Comparison of ENCODE assay signal across 9 mouse cellular contexts in genomic region chr2:26273611-26274010, GRCm38 (mm10). TPM values are rescaled to one million over a fixed set of nuclear protein-coding genes. Genes with fewer than 3 reads are reported as not detected.
DNase-seq lines count a peak whose midpoint lies in the region; TF ChIP-seq lines count a peak whose summit lies in the region.
"Had no signal": no experiment of that assay in that cellular context is flagged by ENCODE, and none has a peak within 500 bp of the region (broad histone marks: within the 10 kb centered on the region; RNA-seq: fewer than 3 reads in every experiment).

No protein-coding gene starts in this region.

- H3K4me1 ChIP-seq in liver, adult 2 months (ENCODE audit: control insufficient read depth, insufficient read depth, low read length): no peaks in the 10 kb centered on the region

- H3K27ac ChIP-seq in liver, adult 2 months (replicated peaks; ENCODE audit: insufficient read depth, low read depth, low read length): no peak overlapping the region
- H3K27ac ChIP-seq: embryonic facial prominence, embryonic 13.5 days had no signal

- H3K9ac ChIP-seq in liver, adult 2 months (ENCODE audit: low read depth, low read length): no peak overlapping the region
- H3K9ac ChIP-seq: embryonic facial prominence, embryonic 13.5 days had no signal

- DNase-seq in urinary bladder, postnatal 14 days (ENCODE audit: low spot score): peak; percentile 67
- no peak for DNase-seq in urinary bladder, postnatal 4 days (ENCODE audit: low spot score in 2 of 2)
- DNase-seq in cerebellum, postnatal 10 days: peak; percentile 87 to 91
- peak; percentile 55 for DNase-seq in gastrocnemius, postnatal 14 days
- DNase-seq in kidney, adult 8-10 months: peak; percentile 22 to 55
- peak; percentile 28 for DNase-seq in liver, adult 2 months (ENCODE audit: extremely low read depth, low read depth, low spot score)
- peak; percentile 12 for DNase-seq in ovary, adult 18-20 months (ENCODE audit: low spot score)
- peak; percentile 45 to 49 for DNase-seq in urinary bladder, postnatal 36 days (ENCODE audit: low spot score in 2 of 2)

- H3K36me3 ChIP-seq in liver, adult 2 months (ENCODE audit: control insufficient read depth, insufficient read depth, low read length): no peaks in the 10 kb centered on the region
- H3K36me3 ChIP-seq: embryonic facial prominence, embryonic 13.5 days had no signal

- no peak for TF ChIP-seq POLR2A in liver, adult 2 months (IDR thresholded peaks at IDR 0.05; ENCODE audit: extremely low read depth, insufficient read depth, low read length)

- WGBS in liver, adult 2 months: 22% methylated on average over 7 of the region's 7 CpGs

- intact Hi-C loops in gastrocnemius, postnatal 14 days (cut with DNase I; ENCODE audit: low total_unique reads): loop anchor here (10.0 kb wide), 3 partner anchors 49 to 239 kb away; no protein-coding TSS in a partner anchor

- H3K27me3 ChIP-seq in liver, adult 2 months (ENCODE audit: control insufficient read depth, insufficient read depth, low read length): no peaks in the 10 kb centered on the region
- H3K27me3 ChIP-seq: embryonic facial prominence, embryonic 13.5 days had no signal

- TF ChIP-seq CTCF in liver, adult 2 months (IDR thresholded peaks at IDR 0.05; ENCODE audit: low read depth, low read length): peak; percentile 68; the same call in 1 of the 2 replicates

- H3K4me3 ChIP-seq in liver, adult 2 months (ENCODE audit: insufficient read depth, low read depth, low read length): no peak overlapping the region
- H3K4me3 ChIP-seq: embryonic facial prominence, embryonic 13.5 days had no signal

- no peaks in the 10 kb centered on the region for H3K79me2 ChIP-seq in liver, adult 2 months (ENCODE audit: control insufficient read depth, insufficient read depth, low read length)

RNA-seq across cellular contexts. Expression of gene Ccdc187, which starts 20.7 kb away (rescaled TPM):
- under 1 TPM; 0.04 to 0.09 TPM for total RNA-seq in gastrocnemius, postnatal 14 days (2021)
- total RNA-seq in liver, adult 2 months (2014; rRNA removed): under 0.01 TPM in 1 of 2 replicates, not detected in the other
- polyA plus RNA-seq in liver, adult 2 months (2012; rRNA removed): 0.04 TPM in 1 of 2 replicates, not detected in the other

RNA-seq across cellular contexts. Expression of gene Qsox2, which starts 36.3 kb away (rescaled TPM):
- 1 to 10 TPM; 4.3 to 5.4 TPM for total RNA-seq in gastrocnemius, postnatal 14 days (2021)
- 4.1 and 4.2 TPM in 2 replicates for total RNA-seq in liver, adult 2 months (2014; rRNA removed)
- polyA plus RNA-seq in liver, adult 2 months (2012; rRNA removed): 4.4 and 4.9 TPM in 2 replicates

RNA-seq across cellular contexts. Expression of gene Gpsm1, which starts 41.7 kb away (rescaled TPM):
- 1 to 10 TPM; 6.4 to 7.4 TPM for total RNA-seq in gastrocnemius, postnatal 14 days (2021)
- 0.74 and 1.6 TPM in 2 replicates for total RNA-seq in liver, adult 2 months (2014; rRNA removed)
- 1.9 and 2.1 TPM in 2 replicates for polyA plus RNA-seq in liver, adult 2 months (2012; rRNA removed)

Comparison
In these comparisons a context has a peak if more than half of its experiments do, and no peak if none do; other contexts are left out.
1. DNase-seq: peak in urinary bladder, postnatal 14 days (single experiment), cerebellum, postnatal 10 days (2 of 2), gastrocnemius, postnatal 14 days (single experiment), kidney, adult 8-10 months (2 of 2), liver, adult 2 months (single experiment), ovary, adult 18-20 months (single experiment) and urinary bladder, postnatal 36 days (2 of 2); none in urinary bladder, postnatal 4 days (0 of 2).